8 mouse cellular contexts compared by ENCODE assay signal in the genomic region with DNA sequence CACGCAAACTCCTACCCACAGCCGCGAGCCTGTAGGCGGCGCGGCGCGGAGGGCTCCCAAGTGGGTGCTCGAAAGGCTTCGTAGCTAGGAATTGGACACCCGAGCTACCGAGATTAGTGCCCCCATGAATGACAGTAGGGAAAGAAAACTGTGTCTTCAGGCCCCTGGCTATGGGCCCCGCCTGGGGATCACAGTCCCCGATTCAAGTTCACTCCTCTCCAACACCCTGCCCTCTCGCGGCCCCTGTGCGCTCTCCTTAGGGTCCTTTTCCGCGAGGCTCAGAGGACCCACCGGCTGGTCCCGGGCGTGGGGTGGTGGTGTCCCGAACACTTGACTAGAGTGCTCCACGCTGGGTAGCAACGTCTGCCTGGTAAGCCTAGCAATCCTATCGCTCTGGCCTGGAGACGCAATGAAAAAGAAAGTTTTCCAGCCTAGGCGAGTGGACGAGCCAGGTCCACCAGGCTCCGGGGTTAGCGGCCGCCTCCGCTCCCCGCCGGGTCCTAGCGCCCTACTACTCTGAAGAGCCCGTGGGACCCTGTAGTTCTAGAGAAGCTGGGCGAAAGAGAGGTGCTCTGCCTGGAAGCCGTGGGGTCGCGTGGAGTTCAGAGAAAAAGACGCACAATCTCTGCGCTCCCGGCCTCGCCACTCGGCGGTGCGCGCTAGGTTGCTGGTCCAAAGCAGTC. TPM values are rescaled to one million over a fixed set of nuclear protein-coding genes. Genes with fewer than 3 reads are reported as not detected.
A peak's percentile ranks its signal among the peaks of the same experiment; 100 is the strongest.
DNase-seq lines count a peak whose midpoint lies in the region; ATAC-seq lines count a peak whose summit lies in the region.

No protein-coding gene starts in this region.

- peak; percentile 71 for DNase-seq in adrenal gland, adult 8-10 months
- peak; percentile 51 for DNase-seq in embryo, embryonic 11.5 days (ENCODE audit: low read depth, low spot score)
- DNase-seq in limb, embryonic 10.5 days (ENCODE audit: low spot score) = peak; percentile 93
- peak; percentile 70 for DNase-seq in mesoderm, embryonic 11.5 days (ENCODE audit: low read depth, low spot score)
- peak; percentile 47 to 50 for DNase-seq in right cerebral cortex, postnatal 36 days (ENCODE audit: low spot score in 2 of 2)
- no peak for DNase-seq in MN1 (ENCODE audit: low spot score)

- peak; percentile 17 for ATAC-seq in granulocyte monocyte progenitor cell, adult 5-6 weeks (replicated peaks; ENCODE audit: poor library complexity, severe bottlenecking)
- ATAC-seq in intestine, embryonic 15.5 days = peak; percentile 59

- peaks cover 20% of the 10 kb centered on the region for H3K4me1 ChIP-seq in intestine, embryonic 15.5 days (replicated peaks)
- peaks cover 36% of the 10 kb centered on the region for H3K4me1 ChIP-seq in limb, embryonic 10.5 days

- peak overlapping the region; percentile 95 for H3K4me2 ChIP-seq in intestine, embryonic 15.5 days (replicated peaks)

- peak overlapping the region; percentile 94 for H3K27ac ChIP-seq in intestine, embryonic 15.5 days
- H3K27ac ChIP-seq in limb, embryonic 10.5 days = peak overlapping the region; percentile 76

- peak overlapping the region; percentile 66 for H3K4me3 ChIP-seq in intestine, embryonic 15.5 days (replicated peaks)
- peak overlapping the region; percentile 65 for H3K4me3 ChIP-seq in limb, embryonic 10.5 days

- H3K36me3 ChIP-seq in intestine, embryonic 15.5 days = no peaks in the 10 kb centered on the region
- no peaks in the 10 kb centered on the region for H3K36me3 ChIP-seq in limb, embryonic 10.5 days

- H3K9ac ChIP-seq in intestine, embryonic 15.5 days = peak overlapping the region; percentile 69

- H3K9me3 ChIP-seq in intestine, embryonic 15.5 days = no peaks in the 10 kb centered on the region
- no peaks in the 10 kb centered on the region for H3K9me3 ChIP-seq in limb, embryonic 10.5 days (replicated peaks)

- WGBS in intestine, embryonic 15.5 days = under 1% methylated on average over 49 of the region's 49 CpGs
- under 1% methylated on average over 49 of the region's 49 CpGs for WGBS in limb, embryonic 10.5 days

- H3K27me3 ChIP-seq in intestine, embryonic 15.5 days (replicated peaks) = peaks cover 27% of the 10 kb centered on the region
- H3K27me3 ChIP-seq in limb, embryonic 10.5 days (ENCODE audit: low read depth, poor library complexity, severe bottlenecking) = peaks cover 96% of the 10 kb centered on the region

RNA-seq across cellular contexts. Expression of a gene that starts 0.9 kb away (rescaled TPM):
- 100 to 1,000 TPM in 2 of 4 experiments, 10 to 100 TPM in 2; 45.2 to 106 (median 92.9) TPM for total RNA-seq in adrenal gland, adult 8-10 months (2022)
- 89.6 and 92.8 TPM in 2 replicates for total RNA-seq in granulocyte monocyte progenitor cell, adult 5-6 weeks (2014; fragmentation: Nextera tagmentation)
- 33.3 and 45.1 TPM in 2 replicates for total RNA-seq in granulocyte monocyte progenitor cell, adult 5-6 weeks (2017)
- polyA plus RNA-seq in intestine, embryonic 15.5 days (2015; fragmentation: Nextera tagmentation; extraction: Ambion mirVana) = 13.9 and 14.1 TPM in 2 replicates
- polyA plus RNA-seq in limb, embryonic 10.5 days (2016; fragmentation: Nextera tagmentation; extraction: Ambion mirVana) = 0.25 and 0.40 TPM in 2 replicates
